Mouse (Mus musculus): ENCODE measurements around the gene Gsn.

GRCm38 (mm10) chr2:35291856-35292255, 35.7 kb downstream of the Gsn start:
- TF ChIP-seq CTCF (IDR thresholded peaks at IDR 0.05; ENCODE audit: low read depth, low read length) (no peak), POLR2A (IDR thresholded peaks at IDR 0.05; ENCODE audit: insufficient read depth, low read length) (no peak), EP300 (IDR thresholded peaks at IDR 0.05; ENCODE audit: insufficient read depth, low read depth, low read length) (no peak)

Data from ES-Bruce4 (cell line).